Mouse (Mus musculus) limb, embryonic 10.5 days (tissue): ENCODE measurements around the gene Cyp4f16. TPM values are rescaled to one million over a fixed set of nuclear protein-coding genes. Genes with fewer than 3 reads are reported as not detected.
"Not testable (repeated sequence)": the region's sequence is repeated elsewhere in the genome, so short reads cannot be mapped to it uniquely, and the experiment has no call there.

Source experiments
- DNase-seq: peaks from one replicate; pipeline ENCODE4 v3.0.0-alpha.2; 2017; ENCODE audit warnings: low spot score
- H3K27ac ChIP-seq: fragments of 300-500 bp; sonication (generic); 2 replicates; pipeline ENCODE4 v1.5.1; 2016; ENCODE audit warnings: mild to moderate bottlenecking
- H3K27me3 ChIP-seq: fragments of 300-500 bp; sonication (generic); 2 replicates; pipeline ENCODE4 v1.6.1; 2016; ENCODE audit warnings: low read depth, mild to moderate bottlenecking; ENCODE audit not compliant: poor library complexity, severe bottlenecking
- H3K36me3 ChIP-seq: fragments of 300-500 bp; sonication (generic); 2 replicates; pipeline ENCODE4 v1.6.1; 2016; ENCODE audit warnings: mild to moderate bottlenecking, moderate library complexity
- H3K4me1 ChIP-seq: fragments of 300-500 bp; sonication (generic); 2 replicates; pipeline ENCODE4 v1.6.1; 2016
- H3K4me3 ChIP-seq: fragments of 300-500 bp; sonication (generic); 2 replicates; pipeline ENCODE4 v1.5.1; 2016; ENCODE audit warnings: mild to moderate bottlenecking, moderate library complexity
- H3K9me3 ChIP-seq: fragments of 300-500 bp; sonication (generic); replicated peaks from 2 replicates; pipeline ENCODE4 v1.6.1; 2016; ENCODE audit warnings: mild to moderate bottlenecking
- WGBS: fragments of 180-500 bp; shearing (Covaris S2); methylation state at CpG from one replicate; pipeline ENCODE4 v1.1.7; 2016; 5-methylcytosine and 5-hydroxymethylcytosine counted together
- polyA plus RNA-seq: library from polyadenylated mRNA; unstranded; fragments of >200 nt; fragmentation: Nextera tagmentation; extraction: Ambion mirVana; gene quantifications from 2 replicates; pipeline ENCODE4 v1.2.1, GENCODE M21; 2016

Cyp4f16 gene
- polyA plus RNA-seq, 1 experiment from 2014 or later = 19.2 TPM

GRCm38 (mm10) chr17:32523895-32524294 lies 12.5 kb upstream of the Cyp4f16 start:
- no peak overlapping the region for H3K27ac ChIP-seq
- H3K27me3 ChIP-seq = no peaks in the 10 kb centered on the region
- 94% methylated on average over 11 of the region's 11 CpGs for WGBS
- no peak overlapping the region for H3K4me3 ChIP-seq
- H3K4me1 ChIP-seq = peaks cover 9% of the 10 kb centered on the region
- peaks cover 20% of the 10 kb centered on the region for H3K36me3 ChIP-seq
- H3K9me3 ChIP-seq = no peaks in the 10 kb centered on the region
- no peak for DNase-seq

GRCm38 (mm10) chr17:32526341-32526740 lies 10.0 kb upstream of the Cyp4f16 start:
- not testable (repeated sequence) for H3K4me1 ChIP-seq, H3K9me3 ChIP-seq, H3K4me3 ChIP-seq, H3K27me3 ChIP-seq, H3K27ac ChIP-seq, DNase-seq
- WGBS = 87% methylated on average over 1 of the region's 1 CpGs
- H3K36me3 ChIP-seq = peaks cover 20% of the 10 kb centered on the region

DNA sequence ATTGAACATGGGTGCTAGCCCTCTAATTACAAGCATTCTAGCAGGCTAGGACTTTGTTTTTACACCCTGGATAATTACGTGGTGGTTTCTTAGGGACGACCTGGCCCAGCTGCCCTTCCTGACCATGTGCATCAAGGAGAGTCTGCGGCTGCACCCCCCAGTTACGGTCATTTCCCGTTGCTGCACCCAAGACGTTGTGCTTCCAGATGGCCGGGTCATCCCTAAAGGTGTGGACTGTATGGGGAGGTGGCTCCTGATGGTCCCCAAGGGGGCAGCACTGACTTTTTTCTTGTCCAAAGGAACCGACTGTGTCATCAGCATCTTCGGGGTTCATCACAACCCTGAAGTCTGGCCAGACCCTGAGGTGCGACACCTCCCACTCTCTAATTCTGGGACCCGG lies 8.6 kb upstream of the Cyp4f16 start:
- Histone ChIP-seq H3K27ac (no peak overlapping the region), H3K36me3 (peaks cover 14% of the 10 kb centered on the region), H3K27me3 (no peaks in the 10 kb centered on the region), H3K4me3 (no peak overlapping the region), H3K9me3 (no peaks in the 10 kb centered on the region), H3K4me1 (peaks cover 9% of the 10 kb centered on the region)
- 87% methylated on average over 11 of the region's 11 CpGs for WGBS
- DNase-seq = no peak

DNA sequence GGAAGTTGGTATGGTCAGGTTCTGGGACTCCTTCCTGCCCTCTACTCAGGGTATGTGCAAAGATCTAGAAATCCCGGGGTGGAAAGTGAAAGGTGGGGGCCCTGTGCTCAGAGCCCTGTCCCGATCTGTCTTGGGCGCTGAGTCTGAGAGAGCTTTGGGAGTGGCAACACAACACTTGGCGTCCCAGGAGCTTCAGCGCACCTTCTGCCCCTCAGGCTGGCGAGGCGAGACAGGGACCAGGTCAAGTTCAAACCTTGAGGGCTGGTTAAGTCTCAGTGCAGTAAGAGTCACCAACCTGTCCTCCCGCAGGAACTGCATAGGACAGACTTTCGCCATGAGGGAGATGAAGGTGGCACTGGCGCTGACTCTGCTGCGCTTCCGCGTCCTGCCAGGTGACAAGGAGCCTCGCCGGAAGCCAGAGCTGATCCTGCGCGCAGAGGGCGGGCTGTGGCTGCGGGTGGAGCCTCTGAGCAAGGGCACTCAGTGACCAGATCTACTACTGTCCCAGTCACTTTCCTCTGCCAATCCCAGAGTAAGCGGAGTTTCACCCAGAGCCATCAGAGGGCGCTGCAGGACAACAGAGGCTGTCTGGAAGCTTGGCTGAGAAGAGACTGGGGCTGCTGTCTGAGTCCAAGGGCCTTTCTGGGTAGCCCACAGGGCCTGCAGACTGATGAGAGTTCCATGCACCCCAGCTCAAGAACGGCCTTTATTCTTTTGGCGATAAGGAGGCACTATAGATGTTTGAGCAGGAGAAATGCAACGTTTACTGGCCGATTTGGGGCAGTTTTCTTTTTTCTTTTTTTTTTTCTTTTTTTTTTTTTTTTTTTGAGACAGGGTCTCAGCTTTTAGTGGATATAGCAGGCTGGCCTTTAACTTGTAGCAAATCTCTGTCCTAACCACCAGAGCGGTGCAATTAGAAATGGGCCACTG lies 7.7 kb upstream of the Cyp4f16 start:
- DNase-seq = peak; percentile 86
- Histone ChIP-seq H3K9me3 (no peaks in the 10 kb centered on the region), H3K4me1 (peaks cover 9% of the 10 kb centered on the region), H3K27me3 (no peaks in the 10 kb centered on the region), H3K27ac (peak overlapping the region; percentile 30; the same call in 1 of the 2 replicates), H3K4me3 (peak overlapping the region; percentile 41), H3K36me3 (peaks cover 11% of the 10 kb centered on the region)
- 13% methylated on average over 26 of the region's 26 CpGs for WGBS

- WGBS = 66% methylated on average over 4 of the region's 4 CpGs
- H3K27me3 ChIP-seq, DNase-seq, H3K4me3 ChIP-seq, H3K9me3 ChIP-seq, H3K36me3 ChIP-seq, H3K27ac ChIP-seq: not testable (repeated sequence)
- peaks cover 21% of the 10 kb centered on the region for H3K4me1 ChIP-seq
Measured at GRCm38 (mm10) chr17:32532356-32532755, 4.0 kb upstream of the Cyp4f16 start.

DNA sequence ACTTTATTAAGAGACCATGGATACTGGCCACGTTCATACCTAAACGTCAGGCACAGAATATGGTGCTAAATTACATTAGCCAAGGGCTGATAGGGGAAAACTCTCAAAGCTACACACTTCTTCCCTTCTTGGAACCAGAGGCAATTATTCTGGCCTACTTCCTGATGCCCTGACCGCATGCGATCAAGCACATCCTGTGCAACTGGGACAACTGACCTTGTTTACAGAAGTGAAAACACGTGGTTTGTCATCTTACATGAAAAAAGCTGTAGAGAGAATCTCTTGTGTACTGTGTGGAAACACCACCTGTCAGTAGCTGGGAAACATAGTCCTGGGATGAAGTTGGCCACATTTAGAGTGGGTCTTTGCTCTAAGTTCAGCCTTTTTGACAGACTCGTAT lies 2.3 kb upstream of the Cyp4f16 start:
- WGBS = 86% methylated on average over 6 of the region's 6 CpGs

GRCm38 (mm10) chr17:32536867-32537250 lies 501 bp downstream of the Cyp4f16 start:
- Histone ChIP-seq H3K27ac (peak overlapping the region; percentile 66; the same call in 1 of the 2 replicates), H3K36me3 (0 out of 2 replicates have a peak, but pooled peaks cover 2% of the 10 kb centered on the region), H3K4me1 (peaks cover 12% of the 10 kb centered on the region), H3K27me3 (no peaks in the 10 kb centered on the region), H3K4me3 (peak overlapping the region; percentile 52), H3K9me3 (no peaks in the 10 kb centered on the region)
- WGBS = 76% methylated on average over 5 of the region's 5 CpGs
- no peak for DNase-seq

More for the DNA sequence above, 2.3 kb upstream of the Cyp4f16 start:
- no peak overlapping the region for H3K27ac ChIP-seq
- DNase-seq = no peak
- no peaks in the 10 kb centered on the region for H3K27me3 ChIP-seq
- no peak overlapping the region for H3K4me3 ChIP-seq
- H3K36me3 ChIP-seq = no peaks in the 10 kb centered on the region
- no peaks in the 10 kb centered on the region for H3K9me3 ChIP-seq
- peaks cover 12% of the 10 kb centered on the region for H3K4me1 ChIP-seq

- not testable (repeated sequence) for H3K4me1 ChIP-seq, H3K4me3 ChIP-seq, DNase-seq, H3K9me3 ChIP-seq, H3K27ac ChIP-seq, H3K27me3 ChIP-seq
- peaks cover 19% of the 10 kb centered on the region for H3K36me3 ChIP-seq
- WGBS = 90% methylated on average over 5 of the region's 5 CpGs
Measured at GRCm38 (mm10) chr17:32544792-32545191, 8.4 kb downstream of the Cyp4f16 start.

GRCm38 (mm10) chr17:32550377-32550776 lies 14.0 kb downstream of the Cyp4f16 start:
- 85% methylated on average over 3 of the region's 3 CpGs for WGBS
- H3K4me3 ChIP-seq, DNase-seq, H3K9me3 ChIP-seq, H3K27me3 ChIP-seq, H3K27ac ChIP-seq, H3K36me3 ChIP-seq, H3K4me1 ChIP-seq: not testable (repeated sequence)

DNA sequence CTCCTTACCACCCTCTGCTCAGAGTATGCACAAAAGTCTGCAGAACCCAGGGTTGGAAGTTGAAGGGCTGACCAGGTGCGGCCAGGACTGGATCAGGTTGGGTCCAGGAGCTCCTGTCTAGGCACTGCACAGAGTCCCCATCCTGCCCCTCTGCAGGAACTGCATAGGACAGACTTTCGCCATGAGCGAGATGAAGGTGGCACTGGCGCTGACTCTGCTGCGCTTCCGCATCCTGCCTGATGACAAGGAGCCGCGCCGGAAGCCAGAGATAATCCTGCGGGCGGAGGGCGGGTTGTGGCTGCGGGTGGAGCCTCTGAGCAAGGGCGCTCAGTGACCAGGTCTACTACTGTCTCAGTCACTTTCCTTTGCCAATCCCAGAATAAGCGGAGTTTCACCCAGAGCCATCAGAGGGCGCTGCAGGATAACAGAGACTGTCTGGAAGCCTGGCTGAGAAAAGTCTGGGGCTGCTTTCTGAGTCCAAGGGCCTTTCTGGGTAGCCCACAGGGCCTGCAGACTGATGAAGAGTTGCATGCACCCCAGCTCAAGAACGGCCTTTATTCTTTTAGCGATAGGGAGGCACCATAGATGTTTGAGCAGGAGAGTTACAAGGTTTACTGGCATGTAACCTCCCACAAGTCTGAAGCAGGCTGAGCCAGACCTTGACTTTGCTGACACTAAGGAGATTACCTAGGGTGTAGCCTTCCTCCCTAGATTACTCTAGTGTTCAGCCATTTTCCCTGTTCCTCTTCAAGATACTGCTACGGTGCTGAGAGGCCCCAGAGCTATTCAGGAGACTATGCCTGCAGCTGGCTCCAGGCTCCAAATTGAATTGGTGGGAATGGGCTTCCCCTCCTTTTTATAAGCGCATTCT lies 14.8 kb downstream of the Cyp4f16 start:
- Histone ChIP-seq H3K36me3 (no peaks in the 10 kb centered on the region), H3K27ac (no peak overlapping the region), H3K4me3 (peak overlapping the region; percentile 32), H3K9me3 (no peaks in the 10 kb centered on the region), H3K4me1 (peaks cover 8% of the 10 kb centered on the region), H3K27me3 (no peaks in the 10 kb centered on the region)
- DNase-seq = peak; percentile 79
- WGBS = 14% methylated on average over 20 of the region's 20 CpGs

GRCm38 (mm10) chr17:32553016-32553415 lies 16.7 kb downstream of the Cyp4f16 start:
- 59% methylated on average over 1 of the region's 1 CpGs for WGBS
- H3K4me3 ChIP-seq, H3K27me3 ChIP-seq, H3K27ac ChIP-seq, DNase-seq, H3K36me3 ChIP-seq, H3K9me3 ChIP-seq, H3K4me1 ChIP-seq: not testable (repeated sequence)

DNA sequence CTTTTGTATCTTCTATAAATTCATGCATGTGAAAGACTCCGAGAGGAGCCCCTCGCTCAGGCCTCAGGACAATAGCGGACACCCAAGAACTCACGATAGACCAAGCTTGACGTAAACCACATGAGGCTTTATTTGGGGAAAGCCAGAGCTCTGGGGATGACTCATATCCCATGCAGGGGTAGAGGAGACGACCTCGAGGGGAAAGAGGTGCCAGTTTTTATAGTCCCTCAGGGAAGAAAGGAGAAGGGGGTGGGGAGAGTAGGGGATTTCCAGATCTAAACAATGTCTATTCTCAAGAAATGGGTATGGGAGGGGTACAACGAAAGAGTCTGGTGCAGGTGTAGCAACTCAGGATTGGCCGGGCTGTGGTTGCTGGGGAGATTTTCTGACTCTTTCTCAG lies 18.0 kb downstream of the Cyp4f16 start:
- not testable (repeated sequence) for H3K9me3 ChIP-seq, H3K27me3 ChIP-seq, H3K27ac ChIP-seq, H3K36me3 ChIP-seq, DNase-seq, H3K4me3 ChIP-seq, H3K4me1 ChIP-seq
- WGBS = 87% methylated on average over 9 of the region's 9 CpGs

DNA sequence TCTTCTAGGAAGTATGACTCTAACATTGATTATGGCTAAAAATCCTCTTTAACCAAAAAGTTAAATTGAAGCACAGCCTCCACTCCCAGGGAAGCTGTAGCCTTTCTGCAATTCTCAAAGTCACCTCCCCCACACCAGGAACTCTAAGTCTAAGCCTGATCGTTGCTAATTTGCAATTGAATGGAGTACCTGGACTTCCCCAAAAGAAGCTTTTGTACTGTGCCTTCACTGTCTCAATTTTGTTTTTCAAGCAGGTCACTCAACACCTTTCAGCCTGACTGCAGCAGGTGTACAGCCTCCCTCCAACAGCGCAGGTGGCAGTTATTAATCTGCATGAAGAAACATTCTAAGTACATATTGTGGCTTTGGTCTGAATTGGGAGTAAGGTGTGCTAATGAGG lies 26.9 kb downstream of the Cyp4f16 start:
- not testable (repeated sequence) for DNase-seq, H3K4me1 ChIP-seq, H3K36me3 ChIP-seq, H3K4me3 ChIP-seq, H3K27ac ChIP-seq, H3K9me3 ChIP-seq, H3K27me3 ChIP-seq
- 92% methylated on average over 2 of the region's 2 CpGs for WGBS
